Mouse (Mus musculus) WW6 (cell line): ENCODE measurements around the gene Tgif2.
"Not testable (repeated sequence)": the region's sequence is repeated elsewhere in the genome, so short reads cannot be mapped to it uniquely, and the experiment has no call there.

Experiments used
- DNase-seq: peaks from one replicate; pipeline ENCODE4 v3.0.0-alpha.2; 2013; ENCODE audit warnings: low read depth, low spot score

Tgif2 gene

DNA sequence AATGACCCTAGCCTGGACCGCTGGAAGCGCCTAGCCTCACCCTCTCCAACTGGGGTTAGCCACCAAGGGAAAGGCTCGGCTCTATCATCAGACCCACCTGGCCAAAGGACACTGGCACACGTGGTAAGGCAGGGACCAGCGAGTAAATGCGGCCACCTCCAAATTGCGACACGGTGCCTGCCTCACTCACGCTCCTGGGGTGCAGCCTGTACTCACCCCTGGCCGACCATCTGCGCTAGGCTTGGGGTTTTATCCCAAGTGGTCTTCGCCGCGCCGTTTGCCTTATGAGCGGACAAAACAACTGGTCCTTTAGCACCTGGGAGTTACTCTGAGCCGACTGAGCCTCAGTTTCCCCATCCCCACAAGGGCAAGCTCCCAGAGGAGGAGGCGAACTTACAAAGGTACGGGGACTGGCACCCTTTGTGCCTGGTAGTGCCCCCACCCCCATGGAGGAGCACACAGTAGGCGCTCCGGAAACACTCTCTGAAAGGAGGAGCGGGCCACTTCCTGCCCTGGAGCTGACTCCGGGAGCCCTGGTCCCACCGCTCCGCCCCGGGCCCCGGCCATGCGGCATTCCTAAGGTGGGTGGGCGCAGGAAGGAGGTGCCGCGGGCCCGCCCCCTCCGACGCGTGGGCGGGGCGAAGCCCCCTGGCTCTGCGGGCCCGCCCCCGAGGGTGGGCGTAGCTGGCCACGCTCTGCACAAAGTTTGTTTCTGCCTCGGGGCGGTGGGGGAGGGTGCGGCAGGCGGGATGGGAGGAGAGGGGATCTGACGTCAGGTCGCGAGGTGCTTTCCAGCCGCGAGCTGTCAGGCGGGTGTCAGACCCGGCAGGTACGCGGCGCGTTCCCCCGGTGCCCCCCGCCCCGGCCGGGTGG lies at the start of gene Tgif2:
Tgif2 (plus strand) TSS at position 689 of the 873 bp plus-strand sequence.
- peak; percentile 92 for DNase-seq

DNA sequence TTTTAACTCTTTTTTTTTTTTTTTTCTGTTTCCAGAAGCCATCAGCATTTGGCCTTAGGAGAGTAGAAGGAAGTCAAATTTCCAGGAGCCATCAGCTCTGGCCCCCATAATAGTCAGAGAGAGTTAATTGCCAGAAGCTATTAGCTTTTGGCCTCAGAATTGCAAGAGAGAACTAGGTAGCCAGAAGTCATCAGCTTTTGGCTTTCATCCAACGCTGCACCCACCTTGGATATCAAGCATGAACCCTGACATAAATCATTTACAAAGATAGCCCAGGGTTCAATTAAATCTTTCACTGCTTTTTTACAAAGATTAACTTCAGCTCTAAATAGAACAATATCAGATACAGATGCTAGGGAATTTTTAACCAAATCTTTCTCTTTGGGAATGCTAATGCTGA lies 41.3 kb upstream of the Tgif2 start:
- no peak for DNase-seq

DNA sequence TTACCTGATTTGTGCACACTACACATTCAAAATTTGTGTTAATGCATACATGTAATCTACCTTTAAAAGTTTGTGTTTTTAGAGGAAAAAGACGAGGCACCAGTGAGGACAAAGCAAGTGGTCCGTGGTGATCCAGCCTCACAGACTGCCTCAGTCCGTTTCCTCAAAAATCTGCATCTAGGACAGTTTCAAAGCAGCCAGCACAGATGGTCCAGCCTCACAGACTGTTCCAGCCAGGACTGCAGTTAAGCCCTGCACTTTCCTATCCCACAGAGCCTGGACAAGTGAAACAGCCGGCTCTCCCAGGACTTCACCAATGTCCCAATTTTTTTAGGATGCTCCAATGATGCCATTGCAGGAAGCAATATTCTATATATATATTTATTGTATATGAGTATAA lies 38.8 kb upstream of the Tgif2 start:
- DNase-seq: no peak

DNA sequence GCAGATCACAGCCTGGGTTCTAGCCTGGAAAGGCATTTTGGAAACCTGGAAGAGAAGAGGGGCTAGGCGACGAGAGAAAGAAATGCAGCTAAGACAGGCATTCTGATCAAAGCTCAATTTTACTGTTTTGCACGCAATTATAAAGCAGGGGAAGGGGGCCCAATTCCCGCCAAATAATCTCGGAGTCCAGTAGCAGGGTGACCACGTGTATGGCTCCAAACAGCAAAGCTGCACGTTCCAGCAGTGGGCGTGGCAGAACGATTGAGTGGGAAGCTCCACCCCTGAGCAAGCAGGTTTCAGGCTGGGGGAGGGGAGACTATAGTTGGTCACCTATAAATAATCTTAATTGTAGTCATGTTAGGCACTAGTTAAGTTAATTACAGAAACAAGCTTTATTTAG lies 37.7 kb upstream of the Tgif2 start:
- DNase-seq: not testable (repeated sequence)

DNA sequence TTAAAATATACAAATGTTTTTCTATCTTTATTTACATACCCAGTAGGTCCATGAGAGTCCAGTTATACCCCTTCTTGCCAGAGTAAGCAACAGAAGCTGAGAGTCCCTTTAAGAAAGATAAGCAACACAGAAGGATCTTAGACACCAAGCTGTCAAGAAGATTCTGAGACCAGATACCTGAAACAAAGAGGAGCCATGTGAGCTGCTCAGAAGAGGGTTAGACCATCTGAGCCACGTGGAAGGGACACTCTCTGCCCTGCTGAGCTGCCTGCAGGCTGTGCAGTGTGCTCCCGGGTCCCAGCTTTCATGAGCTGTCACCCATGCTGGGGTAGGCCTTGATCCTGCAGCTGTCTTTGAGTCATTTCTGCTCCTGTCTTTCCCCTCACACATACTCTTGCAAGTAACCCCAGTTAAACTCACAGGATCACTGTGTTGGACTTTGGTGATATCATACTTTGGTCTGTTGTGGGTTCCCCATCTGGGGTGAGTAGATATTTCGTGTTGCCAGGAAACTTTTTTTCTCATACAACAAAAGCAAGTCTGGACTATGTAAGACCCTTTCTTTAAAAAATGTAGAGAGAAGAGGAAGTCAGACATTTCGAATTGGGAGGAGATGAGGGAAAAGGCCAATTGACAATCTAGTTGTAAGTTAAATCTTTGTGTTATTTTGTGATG lies 36.0 kb upstream of the Tgif2 start:
- DNase-seq: no peak

DNA sequence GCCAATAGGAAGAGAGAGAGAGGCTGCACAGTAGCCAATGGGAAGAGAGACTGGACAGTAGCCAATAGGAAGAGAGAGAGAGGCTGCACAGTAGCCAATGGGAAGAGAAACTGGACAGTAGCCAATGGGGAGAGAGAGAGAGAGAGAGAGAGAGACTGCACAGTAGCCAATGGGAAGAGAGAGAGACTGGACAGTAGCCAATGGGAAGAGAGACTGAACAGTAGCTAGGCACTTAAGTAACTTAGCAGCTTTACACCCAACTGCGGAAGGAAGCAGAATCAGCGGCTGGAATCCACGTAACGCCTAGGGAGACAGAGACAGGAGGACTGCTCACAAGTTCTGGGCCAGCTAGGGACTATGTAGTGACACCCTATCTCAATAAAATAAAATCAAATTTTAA lies 35.2 kb upstream of the Tgif2 start:
- no peak for DNase-seq

DNA sequence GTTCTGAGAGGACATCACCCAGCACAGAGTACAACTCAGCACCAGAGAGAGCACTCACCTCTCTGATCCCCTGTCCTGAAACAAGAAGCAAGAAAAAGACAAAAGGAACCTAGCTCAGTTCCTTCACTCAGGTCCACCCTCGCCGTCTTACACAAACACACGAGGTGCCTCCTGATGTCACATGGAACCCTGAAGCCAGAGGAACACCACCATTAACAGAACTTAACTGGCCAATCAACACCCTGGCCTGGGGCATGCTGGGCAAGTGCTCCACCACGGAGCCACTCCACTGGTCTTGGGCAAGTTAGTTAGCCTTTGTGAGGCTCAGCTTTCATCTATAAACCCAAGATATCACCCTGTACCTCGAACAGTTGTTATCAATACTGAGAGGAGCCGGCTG lies 32.9 kb upstream of the Tgif2 start:
- DNase-seq: no peak

DNA sequence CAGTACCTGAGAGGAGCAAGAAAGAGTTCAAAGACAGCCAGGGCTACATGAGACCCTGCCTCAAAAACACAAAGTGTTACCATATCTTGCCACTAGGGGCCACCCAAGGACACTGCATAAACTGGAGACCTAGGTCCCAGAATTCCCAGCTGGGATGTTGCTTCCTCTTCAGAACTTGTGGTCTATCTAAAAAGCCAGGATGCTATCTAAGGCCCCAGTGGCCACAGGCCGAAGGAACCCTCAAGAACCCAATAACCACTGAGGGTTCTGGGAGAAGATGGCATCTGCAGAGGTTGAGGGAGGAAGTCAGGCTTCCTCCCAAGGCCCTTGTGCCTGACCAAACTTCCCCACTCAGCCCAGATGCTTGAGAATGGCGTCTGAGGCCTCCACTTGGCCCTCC lies 30.2 kb upstream of the Tgif2 start:
- peak; percentile 47 for DNase-seq

DNA sequence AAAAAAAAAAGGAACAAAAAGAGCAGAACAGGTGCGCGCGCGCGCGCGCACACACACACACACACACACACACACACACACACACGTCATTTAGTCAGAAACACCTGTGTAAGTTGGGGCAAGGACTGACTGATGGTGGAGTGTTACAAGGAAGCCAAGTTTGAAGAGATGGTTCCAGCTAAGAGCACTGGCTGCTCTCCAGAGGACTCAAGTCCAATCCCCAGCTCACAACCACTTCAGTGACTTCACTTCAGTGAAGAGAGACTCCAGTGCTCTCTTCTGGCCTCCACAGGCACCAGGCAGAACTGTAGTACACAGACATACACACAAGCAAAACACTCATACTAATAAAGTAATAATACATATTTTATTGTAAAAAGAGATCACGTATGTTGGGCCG lies 29.1 kb upstream of the Tgif2 start:
- no peak for DNase-seq

DNA sequence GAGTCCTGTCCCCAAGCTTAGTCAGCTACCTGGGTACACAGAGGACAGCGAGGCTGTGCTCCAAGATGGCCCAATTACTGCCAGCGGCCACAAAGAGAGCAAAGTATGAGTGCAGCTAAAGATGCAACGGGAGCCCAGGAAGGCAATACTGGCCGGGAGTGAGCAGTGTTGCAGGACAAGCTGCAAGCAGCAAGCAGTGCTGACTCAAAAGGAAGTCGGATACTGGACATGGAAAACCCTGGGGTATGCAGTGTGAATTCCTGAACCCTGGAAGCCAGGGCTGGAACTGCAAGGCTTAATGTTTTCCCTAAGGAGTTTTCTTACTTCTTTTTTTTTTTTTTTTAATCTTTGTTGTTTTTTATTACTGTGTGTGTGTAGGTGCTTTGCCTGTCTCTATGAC lies 28.3 kb upstream of the Tgif2 start:
- no peak for DNase-seq

DNA sequence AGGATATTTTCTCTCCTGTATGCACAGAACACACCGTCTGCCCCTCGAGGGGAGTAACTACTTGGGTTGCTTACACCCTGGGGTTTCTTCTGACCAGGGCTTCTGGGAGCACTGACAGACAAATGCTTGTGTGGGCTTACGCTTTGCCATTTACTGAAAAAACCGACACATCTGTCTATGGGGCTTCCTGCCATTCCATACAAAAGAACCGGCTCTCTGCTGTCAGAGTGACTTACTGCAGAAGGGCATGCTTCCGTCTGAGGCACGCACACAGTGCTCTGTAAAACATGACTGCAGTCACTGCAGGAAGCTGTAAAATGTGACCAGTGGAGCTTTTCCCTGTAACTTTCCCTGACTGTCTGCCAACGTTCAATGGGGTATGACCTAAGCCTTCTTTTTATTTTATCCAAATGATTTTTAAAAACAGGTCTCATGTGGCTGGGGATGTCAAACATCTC lies 25.4 kb upstream of the Tgif2 start:
- no peak for DNase-seq

DNA sequence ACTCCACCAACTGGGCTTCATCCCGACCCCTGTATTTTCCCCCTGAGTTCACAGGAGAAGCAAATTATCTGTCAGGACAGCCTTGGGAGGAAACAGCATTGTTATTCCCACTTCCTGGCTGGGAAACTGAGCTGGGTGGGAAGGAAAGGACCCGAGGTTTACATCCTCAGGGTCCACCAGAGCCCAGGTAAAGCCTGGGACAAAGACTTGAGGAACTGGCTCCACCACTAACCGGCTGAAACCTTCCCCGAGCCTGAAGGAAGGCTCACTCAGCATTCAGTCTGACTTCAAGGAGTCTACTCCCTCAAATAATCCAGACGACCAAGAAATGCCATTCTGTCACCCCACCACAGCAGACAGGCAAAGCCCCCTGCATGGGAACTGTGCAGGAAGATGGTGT lies 24.9 kb upstream of the Tgif2 start:
- no peak for DNase-seq

DNA sequence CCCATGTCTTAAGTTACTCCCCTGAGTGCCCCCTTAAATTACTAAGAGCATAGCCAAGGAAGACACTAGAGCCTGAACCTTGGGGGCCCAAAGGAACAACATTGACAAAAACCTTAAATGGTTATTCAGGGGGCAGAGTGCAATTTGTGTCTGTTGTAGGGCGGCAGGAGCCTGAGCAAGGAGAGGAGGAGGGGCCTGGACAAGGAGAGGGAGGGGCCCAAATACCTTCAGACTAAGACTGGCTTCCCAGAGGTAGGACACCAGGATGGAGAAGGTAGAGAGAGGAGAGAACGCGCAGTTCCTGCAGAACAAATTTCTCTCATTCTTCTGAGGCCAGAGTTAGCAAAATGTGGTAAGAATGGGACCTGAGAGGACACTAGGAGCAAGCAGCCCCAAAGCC lies 24.4 kb upstream of the Tgif2 start:
- no peak for DNase-seq

DNA sequence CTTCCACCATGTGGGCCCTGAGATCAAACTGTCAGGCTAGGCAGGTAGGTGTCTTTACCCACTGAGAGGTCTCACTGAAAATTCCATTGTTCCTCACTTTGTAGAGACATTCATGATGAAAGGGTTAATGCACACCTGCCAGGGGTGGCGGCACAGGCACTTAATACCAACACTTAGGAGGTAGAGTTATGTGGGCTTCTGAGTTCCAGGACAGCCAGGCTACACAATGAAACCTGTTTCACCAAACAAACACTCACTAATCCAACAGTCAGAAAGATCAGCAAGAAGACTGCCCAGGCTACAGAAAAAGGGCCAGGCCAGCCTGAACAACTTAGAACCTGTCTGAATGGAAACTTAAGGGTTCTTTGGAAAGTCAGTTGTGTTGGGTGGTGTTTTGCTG lies 23.7 kb upstream of the Tgif2 start:
- DNase-seq: no peak

DNA sequence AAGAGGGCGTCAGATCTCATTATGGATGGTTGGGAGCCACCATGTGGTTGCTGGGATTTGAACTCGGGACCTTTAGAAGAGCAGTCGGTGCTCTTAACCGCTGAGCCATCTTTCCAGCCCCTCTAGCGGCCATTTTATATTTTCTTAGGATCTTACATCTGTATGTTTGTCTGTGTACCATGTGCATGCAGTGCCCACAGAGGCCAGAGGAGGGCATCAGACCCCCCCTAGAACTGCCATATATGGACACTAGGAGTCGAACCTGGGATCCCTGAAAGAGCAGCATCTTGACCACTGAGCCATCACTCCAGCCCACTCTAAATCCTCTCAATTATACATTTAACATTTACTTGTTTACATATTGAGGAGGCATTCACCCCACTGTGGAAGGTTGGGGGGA lies 14.7 kb upstream of the Tgif2 start:
- not testable (repeated sequence) for DNase-seq

DNA sequence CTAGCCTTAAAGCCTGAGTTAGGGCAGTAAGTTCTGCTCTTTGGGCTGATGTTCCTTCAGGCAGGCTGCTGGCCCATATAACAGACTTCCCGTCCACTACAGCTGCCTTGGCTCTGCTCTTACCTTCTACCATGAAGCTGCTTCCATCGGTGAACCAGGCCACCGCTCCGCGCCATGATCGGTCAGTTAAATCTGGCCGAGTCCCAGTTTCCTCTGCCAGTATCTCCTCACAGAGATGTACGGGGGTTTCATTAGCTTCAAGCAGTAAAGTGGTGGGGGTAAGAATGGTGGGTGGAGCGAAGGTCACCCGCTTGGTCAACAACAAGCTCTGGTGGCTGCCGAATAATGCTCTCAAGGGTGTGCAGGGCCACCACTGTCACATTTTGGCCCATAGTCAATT lies 5.5 kb upstream of the Tgif2 start:
- no peak for DNase-seq

DNA sequence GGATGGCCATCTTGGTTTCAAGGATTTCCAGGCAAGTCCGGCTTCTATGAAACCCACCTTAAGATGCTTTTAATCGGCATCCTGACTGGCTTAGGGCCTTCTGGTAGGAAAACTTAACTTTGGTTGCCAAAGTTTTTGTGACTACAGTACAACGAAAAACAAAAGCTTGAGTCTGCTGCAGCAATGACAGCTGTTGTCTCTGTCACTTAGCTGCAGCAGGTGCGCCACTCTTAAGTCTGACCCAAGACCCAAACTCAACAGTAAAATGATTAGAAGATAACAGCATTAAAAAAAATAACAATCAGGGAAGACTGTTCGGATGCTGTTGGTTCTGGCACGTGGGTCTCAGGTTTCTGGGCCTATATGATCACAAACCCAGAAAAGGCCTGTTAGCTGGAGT lies 968 bp upstream of the Tgif2 start:
- DNase-seq: no peak

DNA sequence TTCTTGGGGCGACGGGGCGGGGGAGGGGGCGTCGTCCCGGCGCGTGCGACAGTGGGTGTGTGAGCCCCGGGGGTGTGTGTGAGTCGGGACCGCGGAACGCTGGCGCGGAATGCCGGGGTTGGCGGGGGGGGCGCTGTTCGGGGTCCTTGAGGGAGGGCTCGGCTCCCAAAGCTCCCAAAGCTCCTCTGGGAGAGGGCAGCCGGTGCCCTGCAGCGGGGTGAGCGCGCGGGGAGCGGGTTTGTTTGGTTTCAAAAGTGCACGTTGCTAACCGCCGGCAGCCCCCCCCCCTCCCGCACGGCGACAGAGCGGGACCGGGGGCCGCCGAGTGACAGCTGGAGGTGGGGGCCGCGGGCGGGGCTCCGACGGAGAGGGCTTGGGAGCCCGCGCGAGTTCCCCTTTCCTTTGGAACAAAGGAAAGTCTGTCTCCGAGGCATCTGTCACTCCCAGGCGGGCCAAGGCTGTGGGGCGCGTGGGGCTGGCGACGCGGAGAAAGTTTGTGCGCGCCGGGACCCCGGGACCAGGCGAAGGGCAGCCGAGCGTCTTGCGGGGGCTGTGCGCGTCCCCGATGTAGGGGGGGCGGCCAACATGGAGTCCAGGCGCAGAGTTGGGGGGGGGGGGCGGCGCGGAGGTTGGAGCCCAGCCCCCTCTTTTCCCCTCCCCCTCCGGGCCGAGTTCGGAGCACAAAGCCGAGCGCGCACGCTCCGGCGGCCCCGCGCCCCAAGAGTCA lies 657 bp downstream of the Tgif2 start:
- no peak for DNase-seq

DNA sequence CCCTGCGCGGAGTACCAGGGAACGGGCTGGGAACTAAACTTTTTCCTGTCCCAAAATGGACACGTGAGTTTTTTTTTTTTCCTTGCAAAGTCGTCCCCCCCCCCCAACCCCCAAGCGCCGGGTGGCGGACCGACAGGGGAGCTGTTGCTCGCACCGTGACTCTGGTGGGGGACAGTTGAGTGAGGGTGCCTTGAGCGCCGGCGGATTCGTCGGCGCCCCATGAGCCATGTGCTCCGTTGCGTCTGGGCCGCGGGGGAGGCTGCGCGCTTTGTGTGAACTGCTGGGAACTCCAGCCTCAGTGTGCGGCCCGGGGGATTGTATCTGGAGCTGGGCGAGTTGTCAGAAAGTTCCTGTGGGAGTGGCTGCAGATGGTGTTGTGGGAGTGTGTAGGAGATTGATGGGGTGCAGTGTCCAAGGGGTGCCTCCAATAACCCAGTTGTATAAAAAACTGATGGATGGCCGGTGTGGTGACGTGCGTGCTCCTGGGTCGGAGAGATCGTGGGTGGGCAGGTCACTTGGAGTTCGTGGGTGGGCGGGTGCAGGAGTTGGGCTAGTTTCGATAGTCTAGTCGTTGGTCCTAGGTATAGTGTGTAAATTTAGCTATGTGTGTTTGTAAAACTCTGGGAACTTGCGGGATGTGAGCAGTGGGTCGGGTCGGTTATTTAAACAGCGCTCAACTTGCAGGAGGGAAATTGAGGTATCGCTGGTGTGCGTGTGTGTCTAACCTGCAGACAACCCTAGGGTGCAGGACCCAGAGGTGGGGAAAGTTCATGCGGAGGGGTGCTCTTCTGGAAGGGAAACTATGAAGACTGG lies 1.4 kb downstream of the Tgif2 start:
- DNase-seq: no peak

DNA sequence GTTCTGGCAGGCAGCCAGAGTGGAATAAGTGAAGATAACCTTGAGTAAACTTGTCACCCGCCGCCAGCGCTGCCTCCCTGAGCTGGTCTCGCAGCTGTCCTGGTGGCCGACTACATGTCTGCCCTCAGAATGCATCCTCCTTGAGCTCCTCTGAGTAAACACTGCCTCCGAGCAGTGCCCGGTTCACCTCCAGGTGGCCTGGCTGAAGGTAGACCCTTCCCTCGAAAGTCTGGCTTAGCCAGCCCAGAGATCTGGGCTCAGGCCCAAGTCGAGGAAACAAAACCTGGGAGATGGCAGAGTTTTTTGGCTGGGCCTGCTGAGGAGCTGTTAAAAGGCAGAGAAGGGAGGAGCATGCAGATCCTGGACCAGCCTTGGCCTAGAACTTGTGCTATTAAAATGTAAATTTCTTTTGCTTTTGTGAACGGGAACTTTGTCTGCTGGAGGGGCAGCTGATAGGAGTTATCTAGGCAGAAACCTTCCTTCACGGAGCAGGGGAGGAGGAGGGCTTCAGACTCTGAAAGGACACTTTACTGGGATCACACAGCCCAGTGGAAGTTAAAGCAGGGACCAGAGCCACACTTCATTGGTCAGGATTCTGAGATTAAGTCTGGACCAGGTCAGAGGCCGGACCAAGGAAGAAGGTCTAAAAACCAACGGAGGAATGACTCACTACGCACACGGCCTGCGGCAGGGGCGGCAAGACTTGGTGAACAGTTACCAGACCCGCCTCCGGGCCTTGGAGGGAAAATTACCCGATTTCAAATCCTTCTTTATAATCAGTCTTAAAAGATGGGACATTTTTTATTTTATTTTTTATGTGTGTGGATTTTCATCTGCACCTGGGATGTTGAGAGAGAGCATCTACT lies 2.3 kb downstream of the Tgif2 start:
- DNase-seq: no peak

DNA sequence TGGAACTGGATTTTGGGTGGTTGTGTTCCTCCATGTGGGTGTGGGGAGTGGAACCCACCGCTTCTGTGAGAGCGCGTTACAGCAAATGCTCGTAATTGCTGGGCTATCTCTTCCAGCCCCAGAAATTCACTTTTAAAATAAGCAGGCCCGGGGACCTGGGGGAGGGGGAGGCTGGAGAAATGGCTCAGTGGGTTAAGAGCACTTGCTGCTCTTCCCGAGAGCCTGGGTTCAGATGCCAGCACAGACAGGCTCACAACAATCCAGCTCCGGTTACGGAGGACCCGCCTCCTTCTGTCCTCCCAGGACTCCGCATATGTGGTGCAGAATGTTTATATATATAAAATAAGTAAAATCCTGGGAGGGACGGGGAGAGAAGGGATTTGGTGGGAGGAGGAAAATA lies 2.9 kb downstream of the Tgif2 start:
- no peak for DNase-seq
